Mouse (Mus musculus): Measurements from ENCODE around the gene Olfr1370. TPM values are rescaled to one million over a fixed set of nuclear protein-coding genes. Genes with fewer than 3 reads are reported as not detected.

Olfr1370 gene
- polyA plus RNA-seq (2012; rRNA removed), result not detected in 2 replicates

DNA sequence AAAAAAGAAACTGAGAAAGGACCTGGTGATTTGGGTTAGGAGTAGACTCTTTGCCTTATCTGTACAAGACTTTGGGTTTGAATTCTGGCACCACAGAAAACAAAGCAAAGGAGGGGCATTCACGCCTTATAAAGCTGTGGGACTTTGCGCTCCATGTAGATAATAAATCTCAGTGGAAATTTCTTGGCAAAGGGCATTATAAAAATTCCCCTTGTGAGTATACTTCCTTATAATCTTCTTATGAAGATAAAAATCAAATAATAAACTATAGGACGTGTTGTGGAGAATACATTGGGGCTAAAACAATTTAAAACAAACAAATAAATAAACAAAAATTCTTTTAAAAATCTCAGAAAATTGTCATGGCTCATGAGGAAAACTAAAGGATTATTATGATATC, at the start of gene Olfr1370:
Olfr1370 (minus strand) TSS at position 101 of the 400 bp plus-strand sequence.

DNA sequence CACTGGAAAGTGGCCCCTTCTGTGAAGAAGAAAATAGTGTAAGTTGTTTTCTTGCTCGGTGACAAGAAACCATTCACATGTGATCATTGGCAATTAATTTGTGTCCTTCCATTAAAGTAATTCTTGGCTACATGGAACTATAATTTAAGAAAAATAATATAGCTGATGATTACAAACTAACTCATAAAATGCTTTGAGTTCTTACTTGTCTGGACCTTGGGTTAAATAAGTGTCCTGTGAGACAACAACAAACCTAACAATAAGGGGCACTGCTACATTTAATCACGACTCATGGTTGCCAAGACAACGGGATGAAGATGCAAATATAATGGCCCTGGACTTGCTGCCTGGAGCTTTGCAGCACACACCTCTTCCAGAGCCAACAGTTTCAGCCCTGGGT, 36.4 kb upstream of the Olfr1370 start, which contains the start of gene Olfr1369-ps1:
Olfr1369-ps1 (plus strand) TSS at position 301 of the 400 bp plus-strand sequence.

Other genes starting within 250 kb of the Olfr1370 start
- not detected in 2 replicates for gene Olfr1369-ps1, start 36.5 kb upstream of the Olfr1370 start, polyA plus RNA-seq (2012; rRNA removed)
- gene Olfr263, start 54.7 kb upstream of the Olfr1370 start, polyA plus RNA-seq (2012; rRNA removed), result not detected in 2 replicates
- not detected in 2 replicates for gene Olfr1368, start 70.9 kb upstream of the Olfr1370 start, polyA plus RNA-seq (2012; rRNA removed)
- 137 and 257 TPM in 2 replicates for gene Trim27, start 104.5 kb upstream of the Olfr1370 start, polyA plus RNA-seq (2012; rRNA removed)
- not detected in 2 replicates for gene Gpx5, start 217.8 kb upstream of the Olfr1370 start, polyA plus RNA-seq (2012; rRNA removed)
- gene Gpx6, start 237.2 kb upstream of the Olfr1370 start, polyA plus RNA-seq (2012; rRNA removed), result 0.23 and 0.26 TPM in 2 replicates

Data from ovary, adult 2 months (tissue).